Comparison of ENCODE assay signal across 8 mouse cellular contexts in the genomic region with DNA sequence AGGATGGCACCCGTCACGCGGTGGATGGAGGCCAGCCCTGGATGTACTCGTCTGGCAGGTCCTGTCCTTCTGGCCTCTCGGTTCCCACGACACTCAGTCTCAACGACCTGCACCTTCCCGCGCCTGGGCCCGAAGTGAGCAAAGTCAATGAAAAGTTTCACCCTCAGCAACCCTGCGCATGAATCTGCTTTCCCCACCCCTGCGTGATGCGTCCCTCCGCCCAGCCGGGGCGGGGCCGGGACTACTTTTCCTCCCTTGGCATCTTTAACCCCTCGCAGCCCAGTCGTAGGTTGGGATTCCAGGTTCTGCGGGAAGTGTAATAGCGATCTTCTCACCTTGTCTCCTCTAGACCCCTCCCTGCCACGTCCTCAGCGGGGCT. TPM values are rescaled to one million over a fixed set of nuclear protein-coding genes. Genes with fewer than 3 reads are reported as not detected.
DNase-seq lines count a peak whose midpoint lies in the region; ATAC-seq lines count a peak whose summit lies in the region.

No protein-coding gene starts in this region.

- H3K9ac ChIP-seq in hindbrain, embryonic 16.5 days (ENCODE audit: low read depth, low read length) = peak overlapping the region; percentile 92

- no peaks in the 10 kb centered on the region for H3K36me3 ChIP-seq in hindbrain, embryonic 16.5 days (ENCODE audit: control insufficient read depth, insufficient read depth, low read length)

- H3K27me3 ChIP-seq in hindbrain, embryonic 16.5 days (replicated peaks; ENCODE audit: control insufficient read depth, insufficient read depth, low read length) = no peaks in the 10 kb centered on the region

- peak; percentile 10; the same call in 1 of the 2 replicates for ATAC-seq in hindbrain, embryonic 16.5 days

- peaks cover 23% of the 10 kb centered on the region for H3K4me1 ChIP-seq in hindbrain, embryonic 16.5 days (ENCODE audit: control insufficient read depth, insufficient read depth, low read depth, low read length)

- WGBS in hindbrain, embryonic 16.5 days = under 1% methylated on average over 23 of the region's 23 CpGs

- no peaks in the 10 kb centered on the region for H3K9me3 ChIP-seq in hindbrain, embryonic 16.5 days (ENCODE audit: control insufficient read depth, low read length)

- H3K4me2 ChIP-seq in hindbrain, embryonic 16.5 days (ENCODE audit: low read length) = peak overlapping the region; percentile 96

- peak; percentile 82 for DNase-seq in T-cell, adult 2 months (ENCODE audit: low spot score)
- peak; percentile 93 to 96 for DNase-seq in cerebellum, postnatal 36 days
- peak; percentile 97 for DNase-seq in gastrocnemius, adult 18-20 months (ENCODE audit: low spot score)
- DNase-seq in left cerebral cortex, adult 11 months (ENCODE audit: low spot score) = peak; percentile 86
- peak; percentile 95 for DNase-seq in lung, postnatal 36 days
- peak; percentile 92 for DNase-seq in retina, embryonic 14.5 days (ENCODE audit: low spot score)
- DNase-seq in thymus, postnatal 36 days = peak; percentile 93 to 97

- H3K27ac ChIP-seq in hindbrain, embryonic 16.5 days (ENCODE audit: low read depth, low read length) = peak overlapping the region; percentile 95

- peak overlapping the region; percentile 91 for H3K4me3 ChIP-seq in hindbrain, embryonic 16.5 days (ENCODE audit: low read length)

RNA-seq across cellular contexts. Expression of a gene that starts 0.5 kb away (rescaled TPM):
- total RNA-seq in gastrocnemius, adult 18-20 months (2021) = 100 to 1,000 TPM in 1 of 2 experiments, 10 to 100 TPM in 1; 89.1 to 174 TPM
- 15.7 and 18.4 TPM in 2 replicates for polyA plus RNA-seq in hindbrain, embryonic 16.5 days (2015; fragmentation: Nextera tagmentation; extraction: Ambion mirVana)

RNA-seq across cellular contexts. Expression of a gene that starts 13.6 kb away (rescaled TPM):
- 10 to 100 TPM; 35.5 to 35.7 TPM for total RNA-seq in gastrocnemius, adult 18-20 months (2021)
- polyA plus RNA-seq in hindbrain, embryonic 16.5 days (2015; fragmentation: Nextera tagmentation; extraction: Ambion mirVana) = 118 and 122 TPM in 2 replicates

RNA-seq across cellular contexts. Expression of a gene that starts 14.0 kb away (rescaled TPM):
- total RNA-seq in gastrocnemius, adult 18-20 months (2021) = 1,000 to 10,000 TPM; 1,165 to 1,199 TPM
- polyA plus RNA-seq in hindbrain, embryonic 16.5 days (2015; fragmentation: Nextera tagmentation; extraction: Ambion mirVana) = 333 and 346 TPM in 2 replicates

RNA-seq across cellular contexts. Expression of a gene that starts 55.9 kb away (rescaled TPM):
- 100 to 1,000 TPM; 124 to 160 TPM for total RNA-seq in gastrocnemius, adult 18-20 months (2021)
- polyA plus RNA-seq in hindbrain, embryonic 16.5 days (2015; fragmentation: Nextera tagmentation; extraction: Ambion mirVana) = 22.9 and 23.1 TPM in 2 replicates

Comparison
In these comparisons a context has a peak if more than half of its experiments do, and no peak if none do; other contexts are left out.
1. Peak in every context shown above with its lines: DNase-seq, ATAC-seq, H3K4me3 ChIP-seq and H3K27ac ChIP-seq.